Mouse (Mus musculus): ENCODE data around the gene Ptprk. TPM values are rescaled to one million over a fixed set of nuclear protein-coding genes. Genes with fewer than 3 reads are reported as not detected.

Gene Ptprk
- polyA plus RNA-seq, 1 experiment from 2014 or later: 45.5 TPM

DNA sequence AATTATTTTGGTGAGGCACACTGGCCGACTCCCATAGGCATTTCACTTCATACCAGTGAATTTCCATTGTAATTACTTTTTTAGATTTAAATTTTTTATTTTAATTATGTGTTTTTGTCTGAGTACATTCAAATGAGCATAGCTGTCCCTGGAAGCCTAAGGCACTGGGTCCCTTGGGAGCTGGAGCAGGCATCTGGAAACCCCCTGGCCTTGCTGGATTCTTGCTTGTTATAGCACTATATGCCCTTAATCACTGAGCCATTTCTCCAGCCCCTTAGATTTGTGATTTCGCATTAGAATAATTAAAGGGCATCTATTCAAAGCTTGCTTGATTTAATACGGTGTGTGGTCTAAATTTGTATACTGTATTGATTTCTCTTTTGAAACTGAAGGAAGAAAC, 126.0 kb downstream of the Ptprk start:
- no peak overlapping the region for H3K9ac ChIP-seq
- H3K9me3 ChIP-seq: no peaks in the 10 kb centered on the region
- no peaks in the 10 kb centered on the region for H3K27me3 ChIP-seq
- no peaks in the 10 kb centered on the region for H3K4me1 ChIP-seq
- no peak overlapping the region for H3K4me2 ChIP-seq
- no peak for ATAC-seq (ENCODE audit: borderline replicate concordance, extremely low read depth, low FRiP score, low TSS enrichment)
- no peak overlapping the region for H3K27ac ChIP-seq
- no peaks in the 10 kb centered on the region for H3K36me3 ChIP-seq
- H3K4me3 ChIP-seq: no peak overlapping the region
- 87% methylated on average over 3 of the region's 3 CpGs for WGBS

DNA sequence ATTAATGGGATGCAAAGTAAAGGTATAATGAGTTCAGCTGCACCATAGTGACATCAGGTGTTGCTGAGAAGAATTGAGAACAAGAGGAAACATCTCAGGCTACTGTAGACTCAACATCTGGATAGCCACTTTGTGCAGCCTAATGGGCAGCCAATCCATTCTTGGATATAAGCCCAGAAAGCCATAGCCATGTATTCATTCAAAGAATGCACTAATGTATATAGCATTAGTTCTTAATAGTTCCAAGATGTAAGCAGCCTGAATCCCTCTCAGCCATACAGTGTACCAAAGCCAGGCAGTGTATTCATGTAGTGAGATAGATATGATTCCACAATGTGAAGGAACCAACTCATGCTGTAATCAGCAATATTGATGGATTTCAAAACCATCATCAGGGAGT, 134.8 kb downstream of the Ptprk start:
- Histone ChIP-seq H3K9me3 (no peaks in the 10 kb centered on the region), H3K27ac (no peak overlapping the region), H3K4me2 (no peak overlapping the region), H3K4me3 (no peak overlapping the region), H3K27me3 (no peaks in the 10 kb centered on the region), H3K4me1 (peaks cover 9% of the 10 kb centered on the region), H3K36me3 (no peaks in the 10 kb centered on the region), H3K9ac (no peak overlapping the region)
- no peak for ATAC-seq (ENCODE audit: borderline replicate concordance, extremely low read depth, low FRiP score, low TSS enrichment)

DNA sequence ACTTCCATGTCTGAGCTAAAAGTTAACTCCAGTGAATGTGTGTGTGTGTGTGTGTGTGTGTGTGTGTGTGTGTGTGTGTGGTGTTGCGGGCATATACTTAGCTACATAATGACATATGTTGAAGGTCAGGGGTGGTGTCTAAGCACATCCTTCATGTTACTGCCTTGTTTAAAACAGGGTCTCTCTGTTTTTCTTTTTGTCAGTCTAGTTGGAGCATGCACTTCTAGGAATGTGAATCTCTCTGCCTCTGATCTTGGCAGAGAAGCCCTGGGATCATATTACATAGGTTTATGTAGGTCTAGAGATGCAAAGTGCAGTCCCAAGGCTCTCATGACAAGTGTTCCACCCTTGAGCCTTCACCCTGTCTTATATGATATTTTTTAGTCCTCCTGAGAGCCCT, 137.5 kb downstream of the Ptprk start:
- H3K9ac ChIP-seq: no peak overlapping the region
- H3K4me1 ChIP-seq: peaks cover 9% of the 10 kb centered on the region
- H3K36me3 ChIP-seq: no peaks in the 10 kb centered on the region
- H3K4me2 ChIP-seq: no peak overlapping the region
- H3K27me3 ChIP-seq: no peaks in the 10 kb centered on the region
- 47% methylated on average over 1 of the region's 1 CpGs for WGBS
- H3K27ac ChIP-seq: no peak overlapping the region; the same call in 1 of the 2 replicates
- no peak overlapping the region for H3K4me3 ChIP-seq
- H3K9me3 ChIP-seq: no peaks in the 10 kb centered on the region
- peak; percentile 27; the same call in 1 of the 2 replicates for ATAC-seq (ENCODE audit: borderline replicate concordance, extremely low read depth, low FRiP score, low TSS enrichment)

DNA sequence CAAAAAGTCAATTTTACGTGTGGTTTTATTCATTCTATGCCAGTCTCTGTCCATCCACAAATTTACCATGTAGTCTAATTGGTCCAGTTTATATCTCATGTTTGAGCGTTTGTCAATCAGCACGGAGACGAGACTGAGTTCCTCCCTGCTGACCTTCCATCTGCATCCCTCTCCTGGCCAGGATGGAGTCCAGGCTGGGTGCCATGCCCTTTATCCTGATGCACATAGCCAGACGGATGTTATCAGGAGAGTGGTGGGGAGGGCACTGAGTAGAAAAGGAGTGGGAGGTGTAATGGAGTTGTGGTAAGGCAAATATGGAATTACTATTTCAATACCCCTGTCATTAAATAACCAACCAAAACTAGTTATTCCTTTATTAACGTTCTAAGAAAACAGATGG, 140.5 kb downstream of the Ptprk start:
- Histone ChIP-seq H3K9ac (no peak overlapping the region), H3K4me2 (no peak overlapping the region), H3K27me3 (no peaks in the 10 kb centered on the region), H3K27ac (no peak overlapping the region), H3K36me3 (no peaks in the 10 kb centered on the region), H3K9me3 (no peaks in the 10 kb centered on the region), H3K4me1 (peaks cover 9% of the 10 kb centered on the region), H3K4me3 (no peak overlapping the region)
- 61% methylated on average over 6 of the region's 6 CpGs for WGBS
- ATAC-seq (ENCODE audit: borderline replicate concordance, extremely low read depth, low FRiP score, low TSS enrichment): no peak

DNA sequence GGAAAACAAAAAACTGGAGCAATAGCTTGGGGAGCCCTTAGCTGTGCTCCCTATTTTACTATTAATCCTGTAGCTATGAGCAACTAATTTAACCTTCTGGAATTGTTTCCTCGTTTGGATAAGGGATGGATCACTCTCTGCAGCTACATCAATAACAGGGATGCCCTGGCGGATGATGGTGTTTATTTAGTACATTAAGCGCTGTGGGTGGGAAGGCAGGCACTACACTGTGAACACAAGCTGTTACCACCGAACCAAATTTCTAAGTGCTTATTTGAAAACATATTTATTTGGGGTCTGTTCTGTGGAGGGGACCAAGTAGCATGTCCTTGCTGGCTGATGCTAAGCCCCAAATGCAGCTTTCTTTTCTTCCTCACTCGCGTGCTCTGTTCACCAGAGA, 149.0 kb downstream of the Ptprk start:
- no peak overlapping the region for H3K9ac ChIP-seq
- H3K36me3 ChIP-seq: no peaks in the 10 kb centered on the region
- 54% methylated on average over 6 of the region's 6 CpGs for WGBS
- H3K4me3 ChIP-seq: no peak overlapping the region
- H3K27ac ChIP-seq: no peak overlapping the region
- peaks cover 15% of the 10 kb centered on the region for H3K4me1 ChIP-seq
- H3K27me3 ChIP-seq: no peaks in the 10 kb centered on the region
- ATAC-seq (ENCODE audit: borderline replicate concordance, extremely low read depth, low FRiP score, low TSS enrichment): no peak
- no peak overlapping the region for H3K4me2 ChIP-seq
- H3K9me3 ChIP-seq: no peaks in the 10 kb centered on the region

DNA sequence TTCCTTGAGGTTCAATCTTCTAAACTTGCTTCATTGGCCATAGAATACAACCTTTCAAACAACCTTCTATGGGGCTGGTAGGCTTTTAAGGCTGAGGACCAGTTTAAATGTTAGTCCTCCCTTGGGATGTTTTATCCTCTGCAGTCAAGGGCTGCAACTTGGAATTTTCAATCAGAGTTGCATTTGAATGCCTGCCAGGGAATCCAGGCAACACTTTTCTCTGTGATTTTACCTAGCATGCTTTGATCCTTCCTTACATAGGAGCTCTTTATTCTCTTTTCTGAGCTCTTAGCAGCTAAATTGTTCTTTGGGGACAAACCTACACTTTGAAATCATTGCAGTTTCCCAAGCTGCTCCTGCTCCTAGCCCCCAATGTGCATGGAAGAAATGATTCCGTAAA, 149.8 kb downstream of the Ptprk start:
- Histone ChIP-seq H3K27me3 (no peaks in the 10 kb centered on the region), H3K36me3 (no peaks in the 10 kb centered on the region), H3K9ac (no peak overlapping the region), H3K4me1 (peaks cover 15% of the 10 kb centered on the region), H3K9me3 (no peaks in the 10 kb centered on the region), H3K4me2 (no peak overlapping the region), H3K4me3 (no peak overlapping the region), H3K27ac (no peak overlapping the region)
- no peak for ATAC-seq (ENCODE audit: borderline replicate concordance, extremely low read depth, low FRiP score, low TSS enrichment)
- WGBS: 85% methylated on average over 1 of the region's 1 CpGs

DNA sequence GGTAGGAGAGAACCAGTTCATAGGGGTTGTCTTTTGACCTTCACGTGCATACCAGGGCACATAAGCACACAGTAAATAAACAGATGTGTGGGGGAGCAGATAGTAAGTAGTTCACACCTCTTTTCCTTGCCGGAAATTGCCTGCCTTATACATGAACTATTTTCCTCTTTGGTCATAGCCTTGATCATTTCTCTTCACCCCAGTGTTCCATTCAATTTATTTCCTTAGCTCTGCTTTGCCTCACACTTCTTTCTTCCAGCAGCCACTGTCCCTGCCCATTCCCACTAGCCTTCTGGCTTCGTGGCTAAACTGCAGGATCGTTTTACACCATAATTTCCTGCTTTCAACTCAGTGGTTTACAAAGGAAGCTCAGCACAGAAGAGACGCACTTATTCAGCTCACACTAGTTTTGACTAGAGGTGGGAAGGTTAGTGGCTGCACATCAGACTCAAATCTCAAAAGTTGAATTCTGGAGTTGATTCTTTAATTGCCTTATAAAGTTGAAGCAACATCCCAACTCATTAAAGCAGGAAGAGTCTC, 151.0 kb downstream of the Ptprk start:
- Histone ChIP-seq H3K4me1 (peaks cover 15% of the 10 kb centered on the region), H3K27ac (no peak overlapping the region), H3K4me3 (no peak overlapping the region), H3K9me3 (no peaks in the 10 kb centered on the region), H3K4me2 (no peak overlapping the region), H3K36me3 (no peaks in the 10 kb centered on the region), H3K27me3 (no peaks in the 10 kb centered on the region), H3K9ac (no peak overlapping the region)
- ATAC-seq (ENCODE audit: borderline replicate concordance, extremely low read depth, low FRiP score, low TSS enrichment): no peak
- 23% methylated on average over 5 of the region's 5 CpGs for WGBS

DNA sequence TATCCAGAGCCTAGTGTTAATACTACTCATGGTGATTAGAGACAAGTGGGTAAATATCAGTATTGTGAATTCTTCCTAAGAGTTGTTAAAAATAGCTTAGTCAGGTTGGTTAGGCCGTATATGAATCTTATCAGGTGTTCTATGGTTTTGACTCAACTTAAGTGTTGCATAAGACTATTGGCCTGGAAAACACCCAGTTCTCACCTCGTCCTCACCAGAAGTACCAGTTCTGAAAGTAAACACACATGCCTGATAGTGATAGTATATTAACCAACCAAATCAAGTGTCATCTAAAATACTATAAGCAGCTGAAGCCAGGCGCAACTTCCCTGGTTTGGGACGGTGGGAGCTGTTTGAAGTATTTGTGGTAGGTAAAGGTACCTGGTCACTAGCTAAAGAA, 153.1 kb downstream of the Ptprk start:
- WGBS: 53% methylated on average over 4 of the region's 4 CpGs
- Histone ChIP-seq H3K4me3 (no peak overlapping the region), H3K27ac (no peak overlapping the region; the same call in 1 of the 2 replicates), H3K27me3 (no peaks in the 10 kb centered on the region), H3K9ac (no peak overlapping the region), H3K9me3 (no peaks in the 10 kb centered on the region), H3K4me2 (no peak overlapping the region), H3K36me3 (no peaks in the 10 kb centered on the region), H3K4me1 (peaks cover 15% of the 10 kb centered on the region)
- no peak for ATAC-seq (ENCODE audit: borderline replicate concordance, extremely low read depth, low FRiP score, low TSS enrichment)

DNA sequence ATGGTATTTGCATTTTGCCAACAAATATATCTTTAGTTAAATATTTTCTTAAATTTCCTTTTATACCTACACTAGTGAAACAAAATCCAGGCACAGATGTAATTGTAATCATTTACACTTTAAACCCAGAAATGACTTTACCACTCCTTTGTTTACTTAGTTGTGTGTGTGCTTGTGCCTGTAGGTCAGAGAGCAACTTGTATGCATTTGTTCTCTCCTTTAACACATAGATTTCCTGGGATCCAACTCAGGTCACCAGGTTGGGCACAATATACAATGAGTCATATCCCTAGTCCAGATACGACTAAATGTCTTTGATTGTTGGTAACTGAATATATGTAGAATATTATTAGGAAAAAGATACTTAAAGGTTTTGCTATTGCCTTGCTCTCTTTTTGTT, 153.6 kb downstream of the Ptprk start:
- Histone ChIP-seq H3K4me1 (peaks cover 15% of the 10 kb centered on the region), H3K9ac (no peak overlapping the region), H3K36me3 (no peaks in the 10 kb centered on the region), H3K4me2 (no peak overlapping the region), H3K27me3 (no peaks in the 10 kb centered on the region), H3K27ac (no peak overlapping the region), H3K9me3 (no peaks in the 10 kb centered on the region), H3K4me3 (no peak overlapping the region)
- 59% methylated on average over 1 of the region's 1 CpGs for WGBS
- ATAC-seq (ENCODE audit: borderline replicate concordance, extremely low read depth, low FRiP score, low TSS enrichment): no peak

DNA sequence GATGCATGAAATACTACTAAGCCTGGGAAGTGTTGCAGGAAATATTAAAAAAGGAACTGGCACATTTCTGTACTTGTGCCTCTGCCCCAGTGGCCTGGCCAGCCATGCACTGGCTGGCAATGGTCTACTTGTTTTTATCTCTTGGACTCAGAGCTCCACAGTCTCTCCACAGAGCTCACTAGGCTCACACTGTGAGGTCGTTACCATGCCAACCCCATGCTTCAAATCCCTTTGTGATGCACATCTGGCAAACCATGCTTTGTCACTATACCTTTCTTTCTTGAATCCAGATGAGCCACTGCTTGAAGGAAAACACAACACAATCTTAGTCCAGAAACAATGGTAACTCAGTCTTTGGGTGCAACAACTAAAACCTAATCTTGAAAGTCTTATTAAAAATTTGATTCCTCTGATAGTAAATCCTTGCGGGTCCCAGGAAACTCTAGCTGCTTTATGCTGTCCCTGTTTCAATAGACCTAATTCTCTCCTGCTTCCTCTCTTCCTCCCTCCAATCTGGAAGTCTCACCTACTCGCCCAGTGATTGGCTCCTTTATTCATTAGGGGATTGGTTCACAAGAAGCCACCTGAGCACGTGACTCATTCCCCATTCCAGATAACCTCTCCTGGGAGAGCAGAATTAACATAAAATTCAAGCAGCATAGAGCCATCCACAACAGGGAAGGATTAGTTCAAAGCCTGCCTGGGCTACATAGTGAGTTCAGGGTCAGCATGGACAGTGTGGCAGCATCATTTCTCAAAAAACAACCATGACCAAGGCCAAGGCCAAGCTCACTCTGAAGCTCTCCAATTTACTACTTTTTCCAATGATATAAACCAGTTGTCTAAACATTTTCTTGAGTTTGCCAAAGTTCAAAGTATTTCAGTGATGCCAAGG, 157.9 kb downstream of the Ptprk start:
- H3K9me3 ChIP-seq: no peaks in the 10 kb centered on the region
- H3K36me3 ChIP-seq: no peaks in the 10 kb centered on the region
- H3K9ac ChIP-seq: no peak overlapping the region
- 72% methylated on average over 4 of the region's 4 CpGs for WGBS
- ATAC-seq (ENCODE audit: borderline replicate concordance, extremely low read depth, low FRiP score, low TSS enrichment): no peak
- H3K4me3 ChIP-seq: no peak overlapping the region
- no peak overlapping the region for H3K4me2 ChIP-seq
- no peaks in the 10 kb centered on the region for H3K4me1 ChIP-seq
- H3K27ac ChIP-seq: no peak overlapping the region
- no peaks in the 10 kb centered on the region for H3K27me3 ChIP-seq

DNA sequence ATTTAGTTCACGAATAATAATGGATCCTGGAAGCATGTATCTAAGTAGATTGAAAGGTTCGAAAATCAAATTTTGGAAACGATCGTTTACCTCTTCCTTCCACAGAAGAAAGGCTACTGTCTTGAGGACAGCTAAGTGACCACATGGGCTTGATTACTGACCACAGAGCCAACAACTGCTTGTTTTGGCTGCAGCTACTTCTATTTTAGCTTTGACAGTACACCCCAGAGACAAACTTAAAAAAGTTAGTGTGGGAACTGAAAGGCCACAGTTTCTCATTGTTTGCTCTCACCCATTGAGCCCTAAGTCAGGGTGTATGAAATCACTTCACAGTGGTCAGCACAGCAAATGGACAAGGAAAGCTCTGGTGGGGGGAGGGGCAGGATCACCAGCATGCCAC, 174.4 kb downstream of the Ptprk start:
- no peaks in the 10 kb centered on the region for H3K36me3 ChIP-seq
- no peak overlapping the region for H3K4me2 ChIP-seq
- no peaks in the 10 kb centered on the region for H3K4me1 ChIP-seq
- H3K27ac ChIP-seq: no peak overlapping the region
- WGBS: 81% methylated on average over 4 of the region's 4 CpGs
- no peaks in the 10 kb centered on the region for H3K9me3 ChIP-seq
- no peak overlapping the region for H3K4me3 ChIP-seq
- H3K27me3 ChIP-seq: no peaks in the 10 kb centered on the region
- H3K9ac ChIP-seq: no peak overlapping the region
- no peak for ATAC-seq (ENCODE audit: borderline replicate concordance, extremely low read depth, low FRiP score, low TSS enrichment)

DNA sequence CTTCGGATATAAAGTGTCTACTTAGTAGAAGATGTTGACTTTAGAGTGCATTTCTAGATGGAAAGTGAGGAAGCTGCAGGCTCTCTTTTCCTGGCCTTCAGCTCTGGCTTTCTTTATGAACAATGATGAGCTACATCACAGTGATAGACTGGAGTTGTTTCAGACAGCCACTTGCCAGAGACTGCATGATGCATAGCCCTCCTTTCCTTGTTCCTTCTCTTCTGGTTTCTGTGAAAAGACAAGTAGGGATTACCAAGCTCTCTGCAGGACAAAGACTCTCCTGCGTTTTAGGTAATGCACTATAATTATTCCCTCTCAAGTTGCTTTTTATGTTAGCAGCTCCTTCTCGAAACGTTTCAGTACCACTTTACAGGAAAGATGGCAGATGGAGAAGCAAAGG, 176.8 kb downstream of the Ptprk start:
- Histone ChIP-seq H3K4me3 (no peak overlapping the region), H3K9me3 (no peaks in the 10 kb centered on the region), H3K27me3 (no peaks in the 10 kb centered on the region), H3K4me1 (no peaks in the 10 kb centered on the region), H3K4me2 (no peak overlapping the region), H3K36me3 (no peaks in the 10 kb centered on the region), H3K27ac (no peak overlapping the region), H3K9ac (no peak overlapping the region)
- WGBS: 72% methylated on average over 4 of the region's 4 CpGs
- ATAC-seq (ENCODE audit: borderline replicate concordance, extremely low read depth, low FRiP score, low TSS enrichment): no peak

Measured in lung, embryonic 15.5 days (tissue).